Mouse (Mus musculus) stomach, postnatal 0 days (tissue): ENCODE results near the gene Dnajc30.

Experiments used
- CTCF ChIP-seq: IDR thresholded peaks from 2 replicates; pipeline ENCODE4 v1.5.1; 2016; ENCODE audit warnings: antibody characterized with exemption, low read depth, mild to moderate bottlenecking, moderate library complexity
- EP300 ChIP-seq: optimal IDR thresholded peaks from 2 replicates; pipeline ENCODE3; 2016; ENCODE audit warnings: antibody characterized with exemption

DNA sequence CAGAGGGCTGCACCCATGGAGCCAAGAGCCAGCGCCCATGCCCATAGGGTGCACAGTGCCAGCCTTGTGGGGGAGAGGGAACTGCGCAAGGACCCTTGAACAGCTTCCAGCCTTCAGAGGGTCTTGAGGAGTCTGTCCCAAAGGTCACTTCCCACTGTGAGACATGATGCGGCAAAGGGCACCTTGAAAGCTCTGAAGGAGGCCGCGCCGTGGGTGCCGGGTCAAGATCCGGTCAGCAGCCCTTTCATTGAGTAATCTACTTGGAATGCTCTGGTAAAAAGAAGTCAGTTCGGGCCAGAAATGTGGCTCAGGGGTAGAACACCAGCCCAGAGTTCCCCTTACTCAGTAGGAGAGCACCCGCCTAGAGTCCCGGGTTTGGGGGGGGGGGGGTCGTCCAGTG lies 49.8 kb downstream of the Dnajc30 start:
- no peak for TF ChIP-seq CTCF
- no peak for TF ChIP-seq EP300
